Mouse (Mus musculus) thymus, postnatal 10 days (tissue): ENCODE results near the gene Gm10961.

Experiments used
- DNase-seq, 2 experiments: peaks; one replicate each; pipeline ENCODE4 v3.0.0; 2021; ENCODE audit warnings: low spot score in 2 of 2

Gene Gm10961

DNA sequence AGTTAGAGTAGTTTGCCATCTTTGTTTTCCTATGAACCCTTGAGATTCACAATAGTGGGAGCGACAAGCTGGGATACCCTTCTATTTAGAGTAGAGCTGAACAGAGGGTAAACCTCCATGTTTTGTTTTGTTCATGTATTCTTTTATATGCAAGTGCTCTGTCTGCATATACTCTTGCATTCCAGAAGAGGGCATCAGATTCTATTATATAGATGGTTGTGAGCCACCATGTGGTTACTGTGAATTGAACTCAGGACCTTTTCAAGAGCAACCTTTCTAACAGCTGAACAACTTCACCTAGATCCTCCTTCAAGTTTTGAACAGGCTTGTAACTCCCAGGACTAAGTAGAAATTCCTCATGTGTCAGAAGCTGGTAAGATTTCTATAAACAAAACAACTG lies 27.9 kb downstream of the Gm10961 start:
- no peak for DNase-seq

DNA sequence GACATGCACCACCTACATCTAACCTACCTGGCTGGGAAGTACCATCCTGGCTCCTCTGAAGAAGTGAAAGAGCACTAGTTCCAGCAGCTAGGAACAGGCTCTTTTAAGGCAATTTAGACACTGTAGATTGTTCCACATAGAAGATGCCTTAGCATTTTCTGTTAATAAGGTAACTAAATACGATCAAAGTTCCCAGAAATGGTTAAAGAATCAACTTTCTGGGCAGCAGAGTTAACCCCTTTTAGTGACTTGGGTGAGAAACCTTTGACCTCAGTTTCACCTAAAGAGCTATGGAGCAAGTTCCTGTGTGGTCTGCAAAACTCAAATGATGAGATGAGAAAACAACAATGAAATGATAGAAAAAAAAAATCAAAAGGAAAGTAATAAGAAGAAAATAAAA lies 33.5 kb downstream of the Gm10961 start:
- DNase-seq = no peak

- no peak for DNase-seq
Measured at GRCm38 (mm10) chr3:107667426-107667825, 36.3 kb downstream of the Gm10961 start.

- no peak for DNase-seq
Measured at GRCm38 (mm10) chr3:107668786-107669185, 37.7 kb downstream of the Gm10961 start.

GRCm38 (mm10) chr3:107670500-107670899 lies 39.4 kb downstream of the Gm10961 start:
- DNase-seq = no peak

GRCm38 (mm10) chr3:107671509-107671908 lies 40.4 kb downstream of the Gm10961 start:
- DNase-seq = no peak

- DNase-seq = no peak
Measured at GRCm38 (mm10) chr3:107680790-107681576, 49.9 kb downstream of the Gm10961 start.
